Mouse (Mus musculus) frontal cortex, postnatal 14 days (tissue): ENCODE results near the gene Pum1.
"Not testable (repeated sequence)": the region's sequence is repeated elsewhere in the genome, so short reads cannot be mapped to it uniquely, and the experiment has no call there.

Experiments used
- DNase-seq, 2 experiments: peaks; one replicate each; pipeline ENCODE4 v3.0.0; 2022; ENCODE audit warnings: low spot score in 2 of 2

The Pum1 gene

DNA sequence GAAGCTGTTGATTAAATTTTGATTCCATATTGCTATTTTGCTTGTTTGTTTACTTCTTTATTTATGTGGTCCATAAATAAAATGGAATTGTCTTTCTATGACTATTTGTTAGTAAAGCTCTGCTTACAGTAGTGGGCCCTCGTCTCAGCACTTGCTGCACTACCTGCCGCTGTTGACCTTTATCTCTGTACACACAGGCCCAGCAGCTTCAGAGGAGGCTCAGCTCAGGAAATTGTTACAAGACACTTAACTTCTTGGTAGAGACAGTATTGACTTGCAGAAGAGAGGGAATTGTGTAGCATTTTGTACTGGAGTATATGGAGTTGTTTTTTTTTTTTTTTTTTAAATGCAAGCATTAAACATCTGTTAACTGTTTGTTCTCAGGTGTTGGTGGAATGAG, 5.4 kb downstream of the Pum1 start:
- no peak for DNase-seq

DNA sequence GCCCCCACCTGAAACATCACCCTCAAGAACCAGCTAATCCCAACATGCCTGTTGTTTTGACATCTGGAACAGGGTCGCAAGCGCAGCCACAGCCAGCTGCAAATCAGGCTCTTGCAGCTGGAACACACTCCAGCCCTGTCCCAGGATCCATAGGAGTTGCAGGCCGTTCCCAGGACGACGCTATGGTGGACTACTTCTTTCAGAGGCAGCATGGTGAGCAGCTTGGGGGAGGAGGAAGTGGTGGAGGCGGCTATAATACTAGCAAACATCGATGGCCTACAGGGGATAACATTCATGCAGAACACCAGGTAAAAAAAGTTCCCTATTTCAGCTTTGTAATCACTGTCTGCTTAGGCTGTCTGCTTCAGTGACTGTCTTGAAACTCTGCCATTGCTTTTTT, 5.9 kb downstream of the Pum1 start:
- DNase-seq: no peak

DNA sequence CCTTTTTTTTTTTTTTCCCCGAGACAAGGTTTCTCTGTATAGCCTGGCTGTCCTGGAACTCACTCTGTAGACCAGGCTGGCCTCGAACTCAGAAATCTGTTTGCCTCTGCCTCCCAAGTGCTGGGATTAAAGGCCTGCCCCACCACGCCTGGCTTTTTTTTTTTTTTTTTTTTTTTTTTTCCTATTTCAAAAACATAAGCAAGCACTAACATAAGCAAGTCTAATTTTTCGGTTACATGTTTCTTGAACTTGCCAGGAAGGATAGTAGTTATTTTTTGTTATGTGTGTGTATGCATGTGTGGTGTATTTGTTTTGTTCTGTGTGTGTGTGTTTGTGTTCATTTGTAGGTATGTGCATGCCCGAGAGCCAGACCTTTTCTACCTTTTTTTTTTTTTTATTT, 6.9 kb downstream of the Pum1 start:
- DNase-seq: not testable (repeated sequence)

DNA sequence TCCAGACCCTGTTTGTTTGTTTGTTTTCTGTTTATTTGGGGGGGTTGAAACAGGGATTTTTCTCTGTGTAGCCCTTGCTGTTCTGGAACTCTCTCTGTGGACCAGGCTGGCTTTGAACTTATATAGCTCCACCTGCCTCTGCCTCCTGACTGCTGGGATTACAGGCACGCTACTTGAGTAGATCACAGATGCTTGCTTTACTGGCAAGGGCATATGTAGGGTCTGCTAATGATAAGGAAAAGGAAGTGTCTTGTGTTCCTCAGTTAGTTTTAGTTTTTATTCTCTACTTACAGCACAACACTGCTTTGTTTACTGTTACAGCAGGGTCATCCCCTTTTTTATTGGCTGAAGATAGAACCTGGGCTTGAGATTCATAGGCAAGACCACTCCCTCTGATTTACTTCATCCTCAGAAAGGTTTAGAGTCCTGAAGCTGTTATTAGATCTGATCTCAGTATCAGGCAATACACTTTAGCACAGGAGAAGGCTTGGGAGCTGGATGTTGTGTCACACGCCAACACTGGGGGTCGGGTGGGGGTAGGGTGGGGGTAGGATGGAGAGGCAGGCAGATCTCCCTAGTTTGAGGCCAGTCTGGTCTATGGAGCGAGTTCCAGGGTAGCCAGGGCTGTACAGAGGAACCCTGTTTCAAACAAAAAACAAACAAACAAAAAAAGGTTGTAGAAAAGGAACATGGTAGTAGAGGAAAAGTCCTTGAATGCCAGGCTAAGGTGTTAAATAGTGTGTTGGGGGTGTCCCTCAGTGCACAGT, 8.1 kb downstream of the Pum1 start:
- no peak for DNase-seq

DNA sequence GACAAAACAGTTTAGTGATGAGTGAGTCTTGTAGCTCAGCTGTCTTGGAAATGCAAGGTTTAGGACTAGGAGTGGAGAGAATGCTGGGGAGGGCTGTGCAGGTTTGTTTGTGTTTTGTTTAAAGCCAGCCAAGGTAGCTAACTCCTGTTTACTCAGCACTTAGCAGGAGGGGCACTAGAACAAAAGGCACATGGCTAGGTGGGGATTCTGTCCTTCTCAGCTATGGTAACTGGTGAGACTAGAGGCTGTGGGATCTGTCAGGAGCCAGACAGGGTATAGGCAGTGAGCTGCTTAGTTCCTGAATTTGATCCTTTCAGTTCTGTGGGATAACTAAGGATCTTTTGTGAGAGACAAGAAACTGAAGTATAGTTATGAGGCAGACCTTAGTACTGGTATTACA, 9.0 kb downstream of the Pum1 start:
- DNase-seq: no peak

DNA sequence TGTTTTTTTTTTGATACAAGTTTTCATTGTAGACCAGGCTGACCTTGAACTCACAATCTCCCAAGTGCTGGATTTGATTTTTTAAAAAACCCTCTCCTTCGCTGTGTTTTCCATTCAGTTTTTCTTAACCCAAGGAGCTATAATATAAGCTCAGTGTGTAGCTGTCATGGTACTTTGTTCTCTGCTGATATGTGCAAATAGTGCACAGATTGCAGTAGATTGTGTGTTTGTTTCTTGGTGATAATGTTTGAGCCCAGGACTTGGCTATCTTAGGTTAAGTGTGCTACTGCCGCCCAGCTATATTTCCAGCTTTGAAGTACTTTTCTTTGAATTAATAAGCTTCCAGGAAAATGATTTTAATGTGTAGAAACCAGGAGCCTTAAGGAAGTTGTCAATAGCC, 13.6 kb downstream of the Pum1 start:
- DNase-seq: no peak

DNA sequence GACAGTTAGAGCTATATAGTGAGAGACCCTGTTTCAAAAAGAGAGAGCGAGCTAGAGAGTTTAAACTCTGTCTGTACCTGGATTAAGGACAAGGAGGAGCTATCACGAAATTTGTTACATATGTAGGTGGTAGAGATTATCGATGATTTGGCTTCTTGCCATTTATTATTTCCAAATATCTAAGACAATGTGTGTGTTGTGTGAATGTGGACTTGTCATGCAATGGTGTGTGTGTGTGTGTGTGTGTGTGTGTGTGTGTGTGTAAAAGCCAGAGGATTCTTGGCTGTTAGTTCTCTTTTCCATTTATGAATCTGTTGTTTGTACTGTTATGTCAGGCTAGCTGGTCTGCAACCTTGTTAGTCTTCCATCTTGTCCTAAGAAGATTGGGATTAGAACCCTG, 15.0 kb downstream of the Pum1 start:
- no peak for DNase-seq

DNA sequence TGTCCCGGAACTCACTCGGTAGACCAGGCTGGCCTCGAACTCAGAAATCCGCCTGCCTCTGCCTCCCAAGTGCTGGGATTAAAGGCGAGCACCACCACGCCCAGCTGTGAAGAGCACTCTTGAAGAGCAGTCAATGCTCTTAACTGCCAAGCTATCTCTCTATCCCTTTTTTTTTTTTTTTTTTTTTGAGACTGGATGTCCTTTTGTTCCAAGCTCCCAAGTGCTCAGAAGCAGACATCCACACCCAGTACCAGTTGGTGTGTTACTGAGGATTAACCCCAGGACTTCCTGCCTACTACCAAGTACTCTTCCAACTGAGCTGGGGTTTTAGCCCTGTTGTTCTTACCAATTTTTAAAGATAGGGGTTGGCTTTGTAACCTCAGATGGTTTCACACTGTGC, 17.6 kb downstream of the Pum1 start:
- no peak for DNase-seq

DNA sequence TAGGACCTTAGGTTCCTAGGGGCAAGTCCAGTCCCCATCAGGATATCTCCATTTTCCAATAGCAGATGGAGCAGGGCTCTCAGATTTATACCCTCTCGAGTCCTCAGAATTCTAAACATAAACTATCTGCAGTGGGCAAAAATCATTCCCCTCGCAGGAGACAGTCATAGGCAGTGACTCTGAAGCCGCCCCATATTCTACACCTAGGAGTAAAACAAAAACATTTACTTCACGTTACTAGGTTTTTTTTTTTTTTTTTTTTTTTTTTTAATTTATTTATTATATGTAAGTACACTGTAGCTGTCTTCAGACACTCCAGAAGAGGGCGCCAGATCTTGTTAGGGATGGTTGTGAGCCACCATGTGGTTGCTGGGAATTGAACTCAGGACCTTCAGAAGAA, 19.9 kb downstream of the Pum1 start:
- DNase-seq: not testable (repeated sequence)

DNA sequence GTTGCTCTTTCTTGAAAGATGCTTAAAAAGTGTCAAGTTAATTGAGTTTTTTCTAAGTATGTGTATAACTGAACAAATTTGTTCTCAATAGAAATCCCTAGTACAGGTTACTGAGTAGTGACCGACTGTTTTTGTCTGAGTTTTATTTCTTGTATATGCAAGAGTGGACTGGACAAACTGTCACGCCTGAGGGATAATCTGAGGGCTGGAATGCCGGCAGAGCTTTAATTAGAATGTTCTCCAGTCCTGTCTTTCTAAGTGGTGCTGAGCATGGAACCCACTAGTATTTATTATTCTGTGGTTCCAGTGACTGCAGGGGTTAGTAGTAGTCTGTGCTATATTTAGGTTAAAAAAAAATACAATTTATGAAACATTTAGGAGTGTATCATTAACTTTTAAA, 30.8 kb downstream of the Pum1 start:
- DNase-seq: no peak

DNA sequence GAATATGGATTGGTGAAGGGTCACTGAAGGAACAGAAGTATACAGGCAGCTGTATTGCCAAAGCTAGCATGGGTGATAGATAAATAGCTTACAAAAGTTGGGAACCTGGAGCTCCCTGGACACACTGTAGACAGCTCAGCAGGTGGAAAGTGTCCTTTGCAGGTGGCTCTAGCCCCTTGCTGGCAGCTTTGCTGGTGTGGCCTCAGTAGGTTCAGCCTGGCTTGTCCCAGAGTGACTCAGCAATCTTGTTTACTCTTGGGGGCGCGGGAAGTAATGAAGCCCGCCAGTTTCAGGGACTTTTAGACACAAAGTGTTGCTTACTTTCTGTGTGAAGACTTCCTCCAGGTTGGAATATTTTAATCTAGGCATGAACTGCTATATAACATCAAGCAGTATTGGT, 31.9 kb downstream of the Pum1 start:
- DNase-seq: no peak

DNA sequence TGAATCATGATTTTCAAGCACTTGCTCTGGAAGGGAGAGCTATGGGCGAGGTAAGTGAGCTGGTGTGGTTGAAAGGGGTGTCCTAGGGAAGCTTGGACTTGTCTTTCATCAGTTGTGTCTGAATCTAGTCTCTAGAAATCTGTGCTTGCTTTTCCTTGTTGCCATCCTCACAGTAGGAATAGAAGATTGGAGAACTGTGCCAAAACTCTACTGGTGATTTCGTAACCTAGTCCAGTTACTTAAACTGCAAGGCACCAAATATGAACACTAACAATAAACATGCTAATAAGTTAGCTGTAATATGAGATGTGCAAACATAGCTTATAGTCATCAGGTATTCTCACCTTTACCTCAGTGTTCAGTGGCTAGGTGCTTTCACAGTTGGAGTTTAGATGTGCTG, 37.9 kb downstream of the Pum1 start:
- no peak for DNase-seq

DNA sequence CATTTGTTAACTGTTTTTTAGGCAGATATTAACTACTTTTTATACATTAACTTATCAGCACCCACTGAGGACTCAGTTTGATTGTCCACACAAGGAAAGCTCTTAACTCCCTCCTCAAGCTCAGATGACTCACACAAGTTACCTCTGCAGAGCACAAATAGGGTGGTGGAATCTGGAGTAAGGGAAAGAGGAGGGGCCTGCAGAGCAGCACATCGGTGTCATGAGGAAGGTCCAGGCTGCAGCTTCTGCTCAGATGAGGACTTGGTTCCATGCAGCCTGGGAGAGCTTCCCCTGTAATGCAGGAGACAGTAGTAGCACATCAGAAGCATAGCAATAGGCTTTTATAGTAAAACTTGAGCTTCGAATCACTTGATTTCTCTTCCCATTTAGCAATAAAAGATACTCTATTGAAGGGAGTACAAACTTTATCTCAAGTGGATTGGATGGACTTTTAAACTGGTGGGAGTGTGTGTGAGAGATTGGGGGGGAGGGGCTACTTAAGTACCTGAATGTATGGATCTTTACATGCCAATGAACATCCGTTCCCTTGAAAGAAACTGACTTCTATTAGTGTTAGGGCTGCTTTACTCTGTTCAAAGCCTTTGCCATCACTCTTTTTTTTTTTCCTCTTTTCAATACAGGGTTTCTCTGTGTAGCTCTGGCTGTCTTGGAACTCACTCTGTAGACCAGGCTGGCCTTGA, 39.9 kb downstream of the Pum1 start:
- DNase-seq: no peak

DNA sequence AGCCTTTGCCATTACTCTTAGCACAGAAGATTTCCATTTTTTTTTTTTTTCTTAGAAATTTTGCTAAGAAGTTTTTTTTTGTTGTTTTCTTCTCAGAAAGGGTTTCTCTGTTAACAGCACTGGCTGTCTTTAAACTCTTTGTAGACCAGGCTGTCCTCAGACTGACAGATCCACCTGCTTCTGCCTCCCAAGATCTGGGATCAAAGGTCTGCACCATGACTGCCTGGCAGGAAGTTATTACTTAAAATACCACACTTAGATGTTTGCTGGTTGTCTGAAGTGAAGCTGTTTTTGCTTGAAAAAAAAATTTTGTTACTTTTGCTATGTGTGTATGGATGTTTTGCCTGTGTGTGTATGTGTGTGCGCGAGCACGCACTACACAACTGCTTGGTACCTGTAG, 40.5 kb downstream of the Pum1 start:
- DNase-seq: no peak

DNA sequence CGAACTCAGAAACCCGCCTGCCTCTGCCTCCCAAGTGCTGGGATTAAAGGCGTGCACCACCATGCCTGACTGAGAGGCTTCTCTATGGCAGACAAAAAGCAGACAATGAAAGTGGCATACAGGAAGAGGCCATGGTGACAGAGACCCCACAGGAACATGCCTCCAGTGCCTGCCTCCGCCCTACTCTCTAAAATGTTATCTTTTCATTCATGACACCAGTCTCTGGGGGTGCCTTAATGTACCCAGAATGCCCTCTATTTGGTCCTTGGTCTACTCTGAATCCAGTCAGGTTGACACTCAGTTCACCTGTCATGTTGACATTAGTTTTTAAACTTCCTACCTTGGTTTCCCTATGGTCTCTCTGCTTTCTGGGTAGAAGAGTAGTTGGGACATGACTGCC, 41.5 kb downstream of the Pum1 start:
- no peak for DNase-seq

DNA sequence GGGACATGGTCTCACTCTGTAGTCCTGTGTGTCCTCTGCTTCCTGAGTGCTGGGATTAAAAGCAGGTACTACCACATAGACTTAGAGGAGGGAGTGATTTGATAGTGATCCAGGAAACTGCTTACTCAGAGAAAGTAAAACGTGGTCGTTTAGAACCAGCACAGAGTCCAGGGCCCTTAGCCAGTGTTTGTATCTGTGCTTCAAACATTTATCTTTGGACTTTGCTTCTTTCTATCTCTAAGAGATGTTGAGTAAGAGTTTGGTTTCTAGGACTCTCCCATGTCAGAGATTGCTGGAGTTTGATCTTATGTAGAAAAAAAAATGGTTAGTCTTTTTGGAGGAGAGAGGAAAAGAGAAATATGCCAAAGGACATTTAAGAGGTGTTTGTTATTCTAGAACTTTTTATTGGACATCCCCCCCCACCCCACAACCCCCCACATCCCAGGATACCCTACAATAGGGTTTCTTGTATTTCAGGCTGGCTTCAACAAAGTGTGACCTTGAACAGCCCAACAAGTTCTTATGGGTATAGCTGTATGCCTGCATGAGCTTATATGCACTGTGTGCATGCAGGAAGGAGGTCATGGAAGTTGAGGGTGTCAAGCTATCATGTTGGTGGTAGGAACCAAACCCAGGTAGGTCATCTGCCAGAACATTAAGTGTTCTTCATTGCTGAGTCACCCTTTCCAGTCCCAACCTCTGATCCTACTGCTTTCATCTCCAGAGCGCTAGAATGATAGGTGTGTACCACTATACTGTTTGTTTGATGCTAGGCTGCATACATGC, 43.3 kb downstream of the Pum1 start:
- DNase-seq: no peak

DNA sequence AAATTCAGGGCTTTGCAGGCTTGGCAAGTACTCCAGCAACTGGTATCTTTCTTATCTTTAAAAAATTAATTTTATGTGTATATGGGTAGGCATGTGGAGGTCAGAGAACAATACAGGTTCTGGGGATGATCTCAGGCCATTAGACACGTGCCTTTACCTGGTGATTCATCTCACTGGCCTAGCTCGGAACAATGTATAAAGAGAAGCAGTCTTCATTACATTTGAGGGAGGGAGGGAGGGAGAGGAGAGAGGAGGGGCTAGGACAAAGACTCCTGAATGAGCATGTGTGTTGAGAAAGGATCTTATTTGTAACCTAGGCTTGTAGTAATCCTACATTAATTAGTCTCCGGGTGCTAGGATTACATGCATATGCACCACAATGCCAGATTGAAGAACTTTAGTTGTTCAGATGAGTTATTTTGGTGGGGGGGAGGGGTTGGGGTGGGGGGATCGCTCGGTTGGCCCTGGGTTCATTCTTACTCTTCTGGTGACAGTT, 48.3 kb downstream of the Pum1 start:
- no peak for DNase-seq

DNA sequence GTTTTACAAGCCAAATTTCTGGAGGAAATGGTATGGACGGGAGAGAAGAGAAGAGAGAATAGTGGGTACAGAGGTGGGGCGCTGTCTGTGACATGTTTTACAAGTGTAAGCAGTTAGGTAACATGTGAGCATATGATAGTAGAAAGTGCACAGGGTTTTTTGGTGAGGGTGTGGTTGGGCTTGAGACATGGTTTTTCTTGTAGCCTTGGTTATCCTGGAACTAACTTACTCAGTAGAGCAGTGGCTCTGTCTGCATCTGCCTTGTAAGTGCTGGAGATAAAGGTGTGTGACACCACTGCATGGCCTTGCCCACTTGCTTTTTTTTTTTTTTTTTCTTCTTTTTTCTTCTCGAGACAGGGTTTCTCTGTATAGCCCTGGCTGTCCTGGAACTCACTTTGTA, 49.2 kb downstream of the Pum1 start:
- DNase-seq: no peak

DNA sequence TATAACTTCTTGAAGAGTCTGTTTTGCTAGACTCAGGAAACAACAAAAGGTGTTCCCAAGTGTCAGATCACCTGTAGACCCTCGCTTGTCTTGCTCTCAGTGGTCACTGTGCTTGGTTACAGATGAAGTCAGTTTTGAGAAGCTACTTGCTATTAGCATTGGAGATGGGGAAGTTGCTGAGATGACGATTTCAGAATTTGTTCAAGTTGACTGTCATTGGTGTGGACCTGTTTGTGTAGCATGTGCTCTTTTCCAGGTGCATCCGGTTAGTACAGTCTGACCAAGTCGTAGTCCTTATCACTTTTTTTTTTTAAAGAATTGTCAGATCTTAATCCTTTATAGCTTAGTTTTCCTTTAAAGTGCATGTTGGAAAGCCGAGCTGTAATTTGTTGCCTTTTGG, 50.3 kb downstream of the Pum1 start:
- DNase-seq: no peak

DNA sequence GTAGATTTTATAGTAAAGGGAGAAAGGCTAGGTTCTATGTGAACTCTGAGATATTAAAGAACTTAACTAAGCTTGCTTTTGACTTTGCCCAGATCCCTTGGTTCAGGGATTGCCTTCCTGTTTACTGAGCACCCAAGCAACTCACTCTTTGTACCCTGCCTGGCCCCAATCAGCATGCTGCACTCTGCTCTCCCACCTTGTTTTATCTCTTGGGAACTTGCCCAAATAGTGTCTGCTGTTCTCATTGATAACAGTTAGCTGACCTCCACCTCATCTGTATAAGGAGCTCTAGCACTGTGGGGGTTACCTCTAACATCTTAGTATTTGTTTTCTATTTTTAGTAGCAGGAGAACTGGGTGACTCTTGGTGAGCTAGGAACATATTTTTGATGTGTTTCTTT, 52.0 kb downstream of the Pum1 start:
- DNase-seq: no peak

DNA sequence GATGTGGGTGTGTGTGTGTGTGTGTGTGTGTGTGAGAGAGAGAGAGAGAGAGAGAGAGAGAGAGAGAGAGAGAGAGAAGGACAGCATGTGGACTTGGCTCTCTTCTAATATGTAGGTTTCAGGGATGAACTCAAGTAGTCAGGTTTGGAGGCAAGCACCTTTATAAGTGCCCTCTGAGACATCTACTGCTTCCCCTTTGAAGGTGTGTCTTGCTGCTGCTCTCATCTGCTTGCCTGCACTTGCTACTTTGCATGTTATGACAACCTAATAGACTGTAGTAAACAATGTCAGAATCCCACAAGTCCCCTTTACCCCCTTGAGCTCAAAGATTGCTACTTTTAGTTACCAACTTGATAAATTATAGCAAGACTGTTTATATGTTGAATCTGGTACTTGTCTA, 52.5 kb downstream of the Pum1 start:
- DNase-seq: no peak

DNA sequence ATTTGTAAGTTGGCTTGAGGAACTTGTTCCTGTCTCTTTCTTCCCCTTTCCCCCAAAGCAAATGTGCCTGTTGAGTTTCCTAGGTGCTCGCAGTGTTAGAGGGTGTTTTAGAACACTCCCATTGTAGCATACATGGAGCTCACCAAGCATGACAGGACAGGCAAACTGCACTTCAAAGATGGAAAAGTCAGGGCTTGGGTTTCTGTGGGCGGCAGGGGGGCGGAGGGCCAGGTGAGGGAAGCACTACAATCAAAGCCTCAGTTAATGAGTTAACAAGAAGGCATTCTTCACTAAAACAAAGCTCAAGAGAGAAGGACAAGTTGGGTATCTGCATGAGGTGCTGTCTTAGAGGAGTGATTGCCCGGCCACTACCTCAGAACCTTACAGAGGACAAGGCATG, 56.2 kb downstream of the Pum1 start:
- no peak for DNase-seq

DNA sequence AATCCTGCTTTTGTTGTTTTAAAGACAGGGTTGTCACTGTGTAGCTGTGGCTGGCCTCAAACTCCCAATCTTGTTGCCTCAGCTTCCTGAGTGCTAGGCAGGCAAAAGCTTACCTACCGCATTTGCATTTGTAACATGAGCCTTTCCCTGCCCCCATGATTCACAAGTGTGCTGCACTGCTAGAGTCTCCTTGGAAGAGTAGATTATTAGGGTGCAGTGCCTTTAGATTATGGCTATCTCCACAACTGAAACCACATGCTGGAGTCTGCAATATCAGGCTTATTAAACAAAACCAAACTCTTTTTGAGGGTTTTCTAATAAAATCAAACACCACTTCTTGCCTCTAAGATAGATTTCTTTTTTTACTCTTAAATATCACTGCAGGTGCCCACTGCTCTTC, 59.5 kb downstream of the Pum1 start:
- no peak for DNase-seq
